Mouse (Mus musculus): Measurements from ENCODE around the gene Xylt1.
A peak's percentile ranks its signal among the peaks of the same experiment; 100 is the strongest.

Gene Xylt1

GRCm38 (mm10) chr7:117380418-117381187, at the start of gene Xylt1:
Gene Xylt1, plus strand, starts transcription at chr7:117380979.
- DNase-seq: peak; percentile 87

GRCm38 (mm10) chr7:117333936-117334335, 46.8 kb upstream of the Xylt1 start:
- DNase-seq: no peak

- DNase-seq: no peak
Measured at GRCm38 (mm10) chr7:117356316-117356715, 24.5 kb upstream of the Xylt1 start.

GRCm38 (mm10) chr7:117357425-117358194, 23.2 kb upstream of the Xylt1 start:
- no peak for DNase-seq

- no peak for DNase-seq
Measured at GRCm38 (mm10) chr7:117361281-117361680, 19.5 kb upstream of the Xylt1 start.

GRCm38 (mm10) chr7:117362493-117362892, 18.3 kb upstream of the Xylt1 start:
- DNase-seq: no peak

GRCm38 (mm10) chr7:117368647-117369289, 12.0 kb upstream of the Xylt1 start:
- no peak for DNase-seq

GRCm38 (mm10) chr7:117369290-117369941, 11.4 kb upstream of the Xylt1 start:
- DNase-seq: no peak

GRCm38 (mm10) chr7:117375886-117376309, 4.9 kb upstream of the Xylt1 start:
- peak; percentile 80 for DNase-seq

GRCm38 (mm10) chr7:117377138-117377537, 3.6 kb upstream of the Xylt1 start:
- no peak for DNase-seq

GRCm38 (mm10) chr7:117380036-117380417, 752 bp upstream of the Xylt1 start:
- DNase-seq: no peak

GRCm38 (mm10) chr7:117381188-117381981, 606 bp downstream of the Xylt1 start:
- peak; percentile 52 for DNase-seq

GRCm38 (mm10) chr7:117382006-117382405, 1.2 kb downstream of the Xylt1 start:
- DNase-seq: no peak

GRCm38 (mm10) chr7:117383147-117383940, 2.6 kb downstream of the Xylt1 start:
- DNase-seq: peak; percentile 66

GRCm38 (mm10) chr7:117386376-117386775, 5.6 kb downstream of the Xylt1 start:
- no peak for DNase-seq

- DNase-seq: no peak
Measured at GRCm38 (mm10) chr7:117388284-117388988, 7.7 kb downstream of the Xylt1 start.

GRCm38 (mm10) chr7:117389048-117389447, 8.3 kb downstream of the Xylt1 start:
- no peak for DNase-seq

- no peak for DNase-seq
Measured at GRCm38 (mm10) chr7:117392863-117393569, 12.2 kb downstream of the Xylt1 start.

GRCm38 (mm10) chr7:117393976-117394375, 13.2 kb downstream of the Xylt1 start:
- DNase-seq: no peak

- no peak for DNase-seq
Measured at GRCm38 (mm10) chr7:117394380-117394779, 13.6 kb downstream of the Xylt1 start.

All from lung, postnatal 10 days (tissue).